Mouse (Mus musculus) liver, embryonic 14.5 days (tissue): ENCODE results near the gene Alx3.

Source experiments
- CTCF ChIP-seq: IDR thresholded peaks from 2 replicates; pipeline ENCODE4 v1.5.1; 2016; ENCODE audit warnings: antibody characterized with exemption, low read depth, control low read depth
- EP300 ChIP-seq: IDR thresholded peaks from 2 replicates; pipeline ENCODE4 v1.6.1; 2016; ENCODE audit warnings: antibody characterized with exemption, low read depth

DNA sequence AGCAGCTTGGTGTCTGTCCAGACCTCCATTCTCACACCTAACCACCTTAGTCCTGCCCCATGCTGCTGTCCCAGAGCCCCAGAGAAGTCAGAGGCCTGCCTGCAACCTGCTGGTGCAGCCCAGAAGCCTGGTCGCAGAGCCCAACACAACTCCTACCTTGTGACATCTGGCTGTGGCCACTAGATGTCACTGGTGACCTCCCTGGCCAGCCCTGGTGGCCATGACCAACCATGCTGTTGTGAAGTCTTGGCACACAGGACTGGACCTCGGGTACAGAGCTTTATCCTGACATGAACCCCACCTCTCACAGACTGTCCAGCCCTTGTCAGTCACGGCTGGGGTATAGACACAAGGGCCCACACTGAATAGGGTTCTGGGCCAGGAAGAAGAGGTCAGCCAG is 35.6 kb upstream of the Alx3 start:
- TF ChIP-seq CTCF (peak; percentile 93), EP300 (no peak)
